Mouse (Mus musculus): ENCODE results near the gene Gm37240. TPM values are rescaled to one million over a fixed set of nuclear protein-coding genes. Genes with fewer than 3 reads are reported as not detected.

The Gm37240 gene
- polyA plus RNA-seq, 1 experiment from 2014 or later = 0.16 TPM

- H3K27me3 ChIP-seq = no peaks in the 10 kb centered on the region
- H3K9me3 ChIP-seq = no peaks in the 10 kb centered on the region
- no peak overlapping the region for H3K9ac ChIP-seq (replicated peaks)
- no peak overlapping the region for H3K27ac ChIP-seq
- no peaks in the 10 kb centered on the region for H3K36me3 ChIP-seq
- no peak for ATAC-seq
- H3K4me1 ChIP-seq (replicated peaks) = no peaks in the 10 kb centered on the region
- H3K4me3 ChIP-seq (replicated peaks) = no peak overlapping the region
- 90% methylated on average over 3 of the region's 3 CpGs for whole genome bisulfite sequencing
- no peak overlapping the region for H3K4me2 ChIP-seq (replicated peaks)
These were observed 530.9 kb downstream of the Gm37240 start for GRCm38 (mm10) chr3:85356373-85356772.

DNA sequence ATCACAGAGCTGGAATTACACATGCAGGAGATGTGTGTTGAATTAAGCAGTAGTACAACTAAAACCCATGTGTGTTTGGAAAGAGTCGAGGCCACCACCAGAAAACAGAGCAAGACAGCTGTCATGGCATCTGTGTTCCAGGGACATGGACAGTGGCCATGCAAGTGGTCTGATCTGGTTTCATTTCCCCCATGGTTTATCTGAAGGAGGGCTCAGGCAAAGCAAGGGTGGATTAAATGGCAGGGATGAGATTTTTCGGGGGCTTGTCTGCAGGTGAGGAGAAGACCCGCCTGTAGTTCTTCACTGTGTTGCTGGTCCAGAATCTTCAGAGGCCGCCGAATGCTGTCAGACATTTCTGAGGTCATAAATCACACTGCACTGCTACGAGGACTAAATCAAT, 539.3 kb downstream of the Gm37240 start:
- Histone ChIP-seq H3K9ac (replicated peaks) (no peak overlapping the region), H3K4me2 (replicated peaks) (no peak overlapping the region), H3K9me3 (no peaks in the 10 kb centered on the region), H3K4me1 (replicated peaks) (no peaks in the 10 kb centered on the region), H3K4me3 (replicated peaks) (no peak overlapping the region), H3K27ac (no peak overlapping the region), H3K27me3 (no peaks in the 10 kb centered on the region), H3K36me3 (no peaks in the 10 kb centered on the region)
- WGBS = 80% methylated on average over 6 of the region's 6 CpGs
- no peak for ATAC-seq

DNA sequence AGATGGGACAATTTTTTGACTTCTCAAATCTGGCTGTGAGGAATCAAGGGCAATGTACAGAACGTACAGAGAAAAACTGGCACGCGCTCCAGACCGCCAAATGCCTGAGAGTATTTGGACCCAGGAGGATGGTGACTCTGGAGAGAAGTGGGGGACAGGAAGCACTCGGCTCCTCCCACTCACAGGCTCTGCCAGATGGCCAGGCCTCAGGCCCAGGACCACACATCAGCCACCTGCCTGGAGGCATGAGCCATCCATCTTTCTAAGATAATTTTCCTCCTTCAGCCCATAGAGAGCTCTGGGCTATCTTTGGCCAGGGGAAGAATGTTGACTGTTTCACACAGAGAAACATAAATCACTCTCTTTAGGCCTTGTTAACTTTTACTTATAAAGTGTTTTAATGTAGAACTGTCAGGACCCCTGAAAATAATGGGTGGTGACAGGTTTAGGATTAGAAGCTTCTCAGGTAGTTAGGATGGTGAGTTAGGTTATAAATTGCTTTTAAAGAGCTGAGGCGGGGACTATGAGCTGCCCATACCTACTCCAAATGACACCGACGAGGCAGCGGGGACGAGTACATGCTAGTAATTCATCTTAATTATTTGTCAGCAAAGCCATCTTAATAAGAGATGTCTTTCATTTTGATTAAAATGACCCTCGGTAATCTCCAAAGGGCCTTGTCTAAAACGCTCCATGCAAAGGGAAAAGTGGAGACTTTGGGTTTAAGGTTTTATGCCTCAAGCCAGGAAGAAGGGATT, 546.0 kb downstream of the Gm37240 start:
- 89% methylated on average over 12 of the region's 12 CpGs for WGBS
- no peak overlapping the region for H3K9ac ChIP-seq (replicated peaks)
- ATAC-seq = no peak
- H3K4me3 ChIP-seq (replicated peaks) = no peak overlapping the region
- H3K36me3 ChIP-seq = no peaks in the 10 kb centered on the region
- H3K27me3 ChIP-seq = no peaks in the 10 kb centered on the region
- H3K4me1 ChIP-seq (replicated peaks) = peaks cover 20% of the 10 kb centered on the region
- H3K4me2 ChIP-seq (replicated peaks) = no peak overlapping the region
- H3K27ac ChIP-seq = no peak overlapping the region
- no peaks in the 10 kb centered on the region for H3K9me3 ChIP-seq

GRCm38 (mm10) chr3:85340491-85340890, 546.8 kb downstream of the Gm37240 start:
- no peaks in the 10 kb centered on the region for H3K9me3 ChIP-seq
- ATAC-seq = no peak
- H3K4me3 ChIP-seq (replicated peaks) = no peak overlapping the region
- H3K27me3 ChIP-seq = no peaks in the 10 kb centered on the region
- no peak overlapping the region; the same call in 1 of the 2 replicates for H3K27ac ChIP-seq
- no peaks in the 10 kb centered on the region for H3K36me3 ChIP-seq
- 64% methylated on average over 3 of the region's 3 CpGs for WGBS
- H3K4me1 ChIP-seq (replicated peaks) = peaks cover 20% of the 10 kb centered on the region
- no peak overlapping the region for H3K9ac ChIP-seq (replicated peaks)
- H3K4me2 ChIP-seq (replicated peaks) = no peak overlapping the region

- H3K4me3 ChIP-seq (replicated peaks) = no peak overlapping the region
- H3K4me2 ChIP-seq (replicated peaks) = no peak overlapping the region
- H3K27ac ChIP-seq = peak overlapping the region; percentile 57
- no peaks in the 10 kb centered on the region for H3K36me3 ChIP-seq
- no peak for ATAC-seq
- no peaks in the 10 kb centered on the region for H3K27me3 ChIP-seq
- H3K9me3 ChIP-seq = no peaks in the 10 kb centered on the region
- WGBS = 79% methylated on average over 2 of the region's 2 CpGs
- H3K4me1 ChIP-seq (replicated peaks) = peaks cover 20% of the 10 kb centered on the region
- H3K9ac ChIP-seq (replicated peaks) = no peak overlapping the region
These were observed 547.4 kb downstream of the Gm37240 start for GRCm38 (mm10) chr3:85339926-85340325.

DNA sequence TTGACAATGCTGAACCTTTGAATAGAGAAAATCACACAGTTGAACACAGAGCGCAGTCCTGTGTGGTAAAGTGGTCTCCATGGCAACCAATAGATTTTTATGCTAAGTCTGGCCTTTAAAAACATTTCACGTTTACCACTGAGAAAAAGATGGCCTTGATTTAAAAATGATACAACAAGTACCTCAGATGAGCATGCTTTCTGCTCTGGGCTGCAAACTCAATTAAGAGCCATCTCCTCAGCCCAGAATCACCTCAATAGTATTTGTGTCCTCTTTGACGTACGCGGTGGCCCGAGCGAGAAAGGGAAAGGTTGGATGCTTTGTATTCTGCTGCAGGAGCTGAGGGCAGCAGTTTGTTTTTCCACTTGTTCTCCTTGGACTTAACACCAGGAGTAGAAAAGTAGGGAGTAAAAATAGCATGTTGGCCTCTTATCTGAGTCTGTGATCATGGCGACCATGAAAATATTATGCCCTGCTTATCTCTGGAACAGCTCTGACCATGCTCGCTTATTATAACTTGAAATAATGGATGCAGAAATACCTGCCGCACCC, 548.0 kb downstream of the Gm37240 start:
- Histone ChIP-seq H3K4me2 (replicated peaks) (no peak overlapping the region), H3K27me3 (no peaks in the 10 kb centered on the region), H3K9me3 (no peaks in the 10 kb centered on the region), H3K36me3 (no peaks in the 10 kb centered on the region), H3K27ac (peak overlapping the region; percentile 57), H3K9ac (replicated peaks) (no peak overlapping the region), H3K4me1 (replicated peaks) (peaks cover 20% of the 10 kb centered on the region), H3K4me3 (replicated peaks) (no peak overlapping the region)
- ATAC-seq = peak; percentile 85
- 58% methylated on average over 10 of the region's 10 CpGs for WGBS

- H3K4me3 ChIP-seq (replicated peaks) = no peak overlapping the region
- H3K27me3 ChIP-seq = no peaks in the 10 kb centered on the region
- 49% methylated on average over 3 of the region's 3 CpGs for WGBS
- no peaks in the 10 kb centered on the region for H3K36me3 ChIP-seq
- H3K9me3 ChIP-seq = no peaks in the 10 kb centered on the region
- peak overlapping the region; percentile 2; the same call in 1 of the 2 replicates for H3K27ac ChIP-seq
- no peak overlapping the region for H3K9ac ChIP-seq (replicated peaks)
- ATAC-seq = peak; percentile 64
- H3K4me2 ChIP-seq (replicated peaks) = no peak overlapping the region
- H3K4me1 ChIP-seq (replicated peaks) = peaks cover 20% of the 10 kb centered on the region
These were observed 548.6 kb downstream of the Gm37240 start for GRCm38 (mm10) chr3:85338755-85339095.

DNA sequence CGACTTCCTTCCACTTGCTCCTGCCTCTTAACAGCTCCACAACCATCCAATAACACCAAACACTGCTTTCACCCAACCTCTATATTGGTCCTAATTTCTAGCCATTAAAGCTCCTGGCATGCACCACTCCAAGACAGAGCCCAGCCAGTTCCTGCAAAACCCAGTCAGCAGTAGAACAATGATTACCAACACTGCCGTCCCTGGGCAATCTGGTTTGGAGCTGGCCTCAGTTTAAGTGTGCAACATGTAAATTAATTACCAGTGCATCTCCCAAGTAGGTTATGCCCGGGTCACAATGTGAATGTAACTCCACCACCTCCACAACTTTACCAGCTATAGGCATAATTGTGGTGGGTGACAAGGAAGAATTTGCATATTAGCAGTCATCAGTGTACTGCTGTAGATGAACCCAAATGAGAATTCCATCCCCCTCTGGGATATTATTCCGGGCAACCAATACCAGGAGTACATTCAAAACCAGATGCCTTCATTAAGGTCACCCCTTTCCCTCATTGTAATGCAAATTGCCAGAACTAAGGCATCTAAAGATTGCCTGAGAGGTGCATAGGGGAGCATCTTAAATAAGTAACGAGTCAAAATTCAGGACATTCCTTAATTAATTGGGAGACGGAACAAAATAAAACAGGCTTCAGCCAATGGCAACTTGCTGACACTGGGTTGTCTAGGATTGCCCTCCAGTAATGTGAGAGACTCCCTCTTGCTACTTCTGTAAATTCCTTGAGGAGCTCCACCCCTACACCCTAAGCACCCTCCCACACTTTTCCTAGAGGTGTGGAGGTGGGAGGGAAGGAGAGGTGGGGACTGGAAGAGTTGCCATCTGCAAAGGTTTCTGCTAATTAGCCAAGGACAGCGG, 549.2 kb downstream of the Gm37240 start:
- no peaks in the 10 kb centered on the region for H3K9me3 ChIP-seq
- H3K9ac ChIP-seq (replicated peaks) = no peak overlapping the region
- ATAC-seq = peak; percentile 53
- H3K4me1 ChIP-seq (replicated peaks) = peaks cover 20% of the 10 kb centered on the region
- H3K36me3 ChIP-seq = no peaks in the 10 kb centered on the region
- H3K4me3 ChIP-seq (replicated peaks) = no peak overlapping the region
- peak overlapping the region; percentile 2; the same call in 1 of the 2 replicates for H3K27ac ChIP-seq
- 56% methylated on average over 7 of the region's 7 CpGs for WGBS
- H3K27me3 ChIP-seq = no peaks in the 10 kb centered on the region
- no peak overlapping the region for H3K4me2 ChIP-seq (replicated peaks)

DNA sequence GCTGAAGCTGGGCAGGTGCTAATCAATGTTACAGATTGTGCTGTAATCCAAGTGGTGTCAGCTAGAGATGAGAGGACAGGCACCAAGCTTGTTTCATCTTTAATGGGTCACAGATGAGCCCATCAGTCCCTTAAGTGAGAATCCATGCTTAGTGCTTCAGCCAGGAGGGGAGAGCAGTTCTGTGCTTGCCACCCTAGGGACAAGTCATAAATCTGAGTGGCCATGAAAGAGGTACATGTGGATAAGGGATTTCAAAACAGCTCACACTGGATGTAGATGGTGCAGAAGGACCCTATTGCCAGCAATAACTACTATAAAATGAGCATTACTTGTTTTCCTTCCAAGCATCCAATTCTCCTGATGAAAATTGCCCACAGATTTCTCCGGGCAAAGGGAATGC, 551.8 kb downstream of the Gm37240 start:
- H3K9ac ChIP-seq (replicated peaks) = no peak overlapping the region
- ATAC-seq = no peak
- 60% methylated on average over 1 of the region's 1 CpGs for WGBS
- peaks cover 20% of the 10 kb centered on the region for H3K4me1 ChIP-seq (replicated peaks)
- no peak overlapping the region for H3K27ac ChIP-seq
- H3K36me3 ChIP-seq = no peaks in the 10 kb centered on the region
- no peaks in the 10 kb centered on the region for H3K9me3 ChIP-seq
- no peak overlapping the region for H3K4me2 ChIP-seq (replicated peaks)
- H3K27me3 ChIP-seq = no peaks in the 10 kb centered on the region
- no peak overlapping the region for H3K4me3 ChIP-seq (replicated peaks)

GRCm38 (mm10) chr3:85332276-85332675, 555.0 kb downstream of the Gm37240 start:
- no peak for ATAC-seq
- Histone ChIP-seq H3K4me2 (replicated peaks) (no peak overlapping the region), H3K27me3 (no peaks in the 10 kb centered on the region), H3K4me1 (replicated peaks) (no peaks in the 10 kb centered on the region), H3K9ac (replicated peaks) (no peak overlapping the region), H3K36me3 (no peaks in the 10 kb centered on the region), H3K9me3 (no peaks in the 10 kb centered on the region), H3K27ac (no peak overlapping the region), H3K4me3 (replicated peaks) (no peak overlapping the region)
- WGBS = 94% methylated on average over 4 of the region's 4 CpGs

- H3K9ac ChIP-seq (replicated peaks) = no peak overlapping the region
- no peak overlapping the region for H3K27ac ChIP-seq
- no peaks in the 10 kb centered on the region for H3K36me3 ChIP-seq
- H3K4me1 ChIP-seq (replicated peaks) = peaks cover 9% of the 10 kb centered on the region
- H3K9me3 ChIP-seq = no peaks in the 10 kb centered on the region
- no peak for ATAC-seq
- WGBS = 49% methylated on average over 5 of the region's 5 CpGs
- no peaks in the 10 kb centered on the region for H3K27me3 ChIP-seq
- no peak overlapping the region for H3K4me3 ChIP-seq (replicated peaks)
- H3K4me2 ChIP-seq (replicated peaks) = no peak overlapping the region
These were observed 569.1 kb downstream of the Gm37240 start for GRCm38 (mm10) chr3:85318256-85318655.

- Histone ChIP-seq H3K4me2 (replicated peaks) (no peak overlapping the region), H3K9ac (replicated peaks) (no peak overlapping the region), H3K27ac (no peak overlapping the region), H3K4me1 (replicated peaks) (peaks cover 9% of the 10 kb centered on the region), H3K27me3 (no peaks in the 10 kb centered on the region), H3K9me3 (no peaks in the 10 kb centered on the region), H3K4me3 (replicated peaks) (no peak overlapping the region), H3K36me3 (no peaks in the 10 kb centered on the region)
- WGBS = 98% methylated on average over 4 of the region's 4 CpGs
- ATAC-seq = no peak
These were observed 570.0 kb downstream of the Gm37240 start for GRCm38 (mm10) chr3:85317306-85317705.

Data from midbrain, embryonic 13.5 days (tissue).